Mouse (Mus musculus) myocyte (in vitro differentiated cells): ENCODE data around the gene Fam129a.

Source experiments
- E2F4 ChIP-seq: IDR thresholded peaks from one replicate; pipeline ENCODE4 v1.6.1; 2011; ENCODE audit warnings: mild to moderate bottlenecking, control low read depth, moderate library complexity; ENCODE audit not compliant: insufficient read depth
- MAX ChIP-seq: IDR thresholded peaks from one replicate; pipeline ENCODE4 v1.6.1; 2011; ENCODE audit warnings: low read depth, mild to moderate bottlenecking, control low read depth
- POLR2A ChIP-seq: IDR thresholded peaks from one replicate; pipeline ENCODE4 v1.6.1; 2011; ENCODE audit warnings: low read depth, mild to moderate bottlenecking, control low read depth, moderate library complexity; ENCODE audit not compliant: insufficient read length
- REST ChIP-seq: IDR thresholded peaks from one replicate; pipeline ENCODE4 v1.6.1; 2011; ENCODE audit warnings: mild to moderate bottlenecking, control low read depth, moderate library complexity; ENCODE audit not compliant: insufficient read depth, insufficient read length
- TCF12 ChIP-seq: IDR thresholded peaks from one replicate; pipeline ENCODE4 v1.6.1; 2011; ENCODE audit warnings: mild to moderate bottlenecking, control low read depth; ENCODE audit not compliant: poor library complexity, insufficient read depth, severe bottlenecking

DNA sequence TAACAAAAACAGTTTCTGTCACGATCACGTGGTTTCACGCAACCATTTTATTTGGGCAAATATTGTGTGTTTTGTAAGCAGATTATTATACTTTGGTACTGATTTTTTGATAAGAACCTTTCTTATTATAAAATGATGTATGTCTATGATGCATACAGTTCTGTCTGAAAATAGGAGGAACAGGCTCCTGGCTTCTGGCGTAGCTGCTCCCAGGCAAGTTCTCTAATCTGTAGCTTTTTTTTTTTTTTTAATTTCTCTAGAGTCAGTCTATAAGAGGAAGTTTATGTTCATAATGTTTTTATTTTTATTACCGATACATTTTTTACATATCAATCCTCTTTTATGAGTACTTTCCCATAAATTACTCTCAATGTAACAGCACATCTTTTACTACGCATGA is 44.6 kb downstream of the Fam129a start:
- TF ChIP-seq POLR2A (no peak), MAX (no peak), TCF12 (no peak), E2F4 (no peak), REST (no peak)
